Mouse (Mus musculus): Measurements from ENCODE around the gene Eif4enif1.
"Not testable (repeated sequence)": the region's sequence is repeated elsewhere in the genome, so short reads cannot be mapped to it uniquely, and the experiment has no call there.

Gene Eif4enif1

DNA sequence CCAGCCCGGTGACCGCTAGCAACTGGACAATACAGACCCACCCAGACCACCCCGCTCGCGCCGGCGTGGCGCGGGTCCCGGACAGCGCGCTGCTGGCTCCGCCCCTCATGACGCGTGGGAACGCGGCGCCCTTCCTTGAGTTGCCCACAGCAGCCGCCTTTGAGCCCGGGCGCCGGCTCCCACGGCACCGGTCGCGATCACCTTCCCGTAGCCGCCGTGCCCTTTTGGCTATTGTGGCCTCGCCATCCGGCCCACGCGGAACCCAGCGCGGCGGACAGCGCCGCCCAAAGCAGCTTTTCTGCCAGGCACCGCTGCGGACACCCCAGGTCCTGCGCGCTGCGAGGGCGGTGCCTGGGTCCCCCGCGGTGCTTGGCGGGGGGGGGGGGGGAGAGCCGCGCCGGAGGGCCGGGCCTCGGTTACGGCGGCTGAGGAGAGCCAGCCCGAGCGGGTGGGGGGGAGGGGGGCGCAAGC lies at the start of gene Eif4enif1:
TSS of gene Eif4enif1 (plus strand) at position 162 of the 471 bp plus-strand sequence.
- DNase-seq: peak; percentile 87 to 88

- DNase-seq: peak; percentile 39 to 46
Measured at GRCm38 (mm10) chr11:3153666-3154397, 48.4 kb upstream of the Eif4enif1 start.

DNA sequence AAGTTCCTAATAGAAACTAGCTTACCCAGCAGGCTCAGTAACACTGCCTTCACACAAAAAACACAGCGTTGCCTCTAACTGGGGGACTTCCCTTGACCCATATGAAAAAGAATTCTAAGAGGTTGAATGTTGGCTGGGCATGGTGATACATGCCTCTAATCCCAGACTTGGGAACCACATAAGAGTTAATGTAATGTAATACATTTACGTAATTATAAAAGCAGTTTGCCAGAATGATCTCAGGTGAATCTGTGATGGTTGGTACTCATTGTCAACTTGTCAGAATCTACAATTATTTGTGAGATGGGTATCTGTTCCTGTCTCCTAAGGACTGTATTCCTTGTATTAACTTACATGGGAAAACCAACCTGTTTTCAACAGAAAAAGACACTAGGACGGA lies 45.2 kb upstream of the Eif4enif1 start:
- DNase-seq: not testable (repeated sequence)

- DNase-seq: not testable (repeated sequence)
Measured at GRCm38 (mm10) chr11:3157996-3158395, 44.2 kb upstream of the Eif4enif1 start.

- DNase-seq: not testable (repeated sequence)
Measured at GRCm38 (mm10) chr11:3158800-3159199, 43.4 kb upstream of the Eif4enif1 start.

DNA sequence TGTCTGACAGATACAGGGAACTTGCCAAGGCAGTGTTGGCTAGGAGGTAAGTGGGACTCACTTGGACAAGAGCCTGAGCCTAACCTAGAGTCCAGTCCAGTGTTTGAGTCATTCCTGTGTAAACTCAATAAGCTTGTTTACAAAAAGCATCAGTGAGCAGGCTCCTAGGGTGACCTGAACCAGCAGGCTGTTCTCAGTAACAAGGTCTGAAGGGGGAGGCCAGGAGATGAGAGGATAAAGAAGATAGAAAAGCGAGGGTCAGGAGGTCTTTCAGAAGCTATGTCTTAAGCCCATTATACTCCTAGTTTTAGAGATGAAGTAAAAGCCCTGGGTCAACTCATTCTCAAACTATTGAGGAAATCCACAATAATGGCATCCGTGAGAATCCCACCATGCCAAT lies 40.8 kb upstream of the Eif4enif1 start:
- DNase-seq: peak; percentile 33 to 49

GRCm38 (mm10) chr11:3162236-3162897 lies 39.8 kb upstream of the Eif4enif1 start:
- peak; percentile 45 to 51 for DNase-seq

DNA sequence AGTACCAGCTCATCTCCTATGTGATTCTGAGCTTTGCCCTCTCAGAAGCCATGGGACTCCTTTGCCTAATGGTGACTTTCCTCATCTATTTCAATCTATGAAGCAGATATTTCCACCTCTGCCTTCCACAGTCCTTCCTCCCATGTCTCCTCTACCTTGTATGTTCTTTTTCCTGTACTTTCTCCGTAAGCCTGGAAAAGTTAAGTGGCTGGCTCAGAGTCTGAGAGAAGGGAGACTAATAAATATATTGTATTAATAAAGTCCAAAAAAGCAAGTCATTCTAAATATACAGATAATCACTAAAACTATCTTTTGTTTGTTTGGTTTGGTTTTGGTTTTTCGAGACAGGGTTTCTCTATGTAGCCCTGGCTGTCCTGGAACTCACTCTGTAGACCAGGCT lies 39.1 kb upstream of the Eif4enif1 start:
- not testable (repeated sequence) for DNase-seq

DNA sequence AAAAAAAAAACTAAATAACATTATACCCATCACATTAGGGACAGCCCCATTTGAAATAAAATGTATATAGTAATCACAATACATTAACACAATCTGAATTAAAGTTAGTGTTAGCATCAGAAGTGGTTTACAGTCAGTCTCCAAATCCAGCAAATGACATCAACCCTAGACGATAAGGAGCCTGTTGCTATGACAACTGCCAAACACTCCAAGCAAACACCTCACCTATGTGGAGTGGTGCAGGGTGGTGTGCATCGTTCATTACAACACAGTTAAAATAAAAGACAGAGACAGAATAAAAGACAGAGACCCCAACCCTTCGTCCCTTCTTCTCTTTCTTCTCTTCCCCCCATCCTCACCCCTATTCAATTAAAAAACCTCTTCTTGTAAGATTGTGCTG lies 38.5 kb upstream of the Eif4enif1 start:
- not testable (repeated sequence) for DNase-seq

- DNase-seq: not testable (repeated sequence)
Measured at GRCm38 (mm10) chr11:3165210-3165782, 36.9 kb upstream of the Eif4enif1 start.

- not testable (repeated sequence) for DNase-seq
Measured at GRCm38 (mm10) chr11:3166321-3166720, 35.9 kb upstream of the Eif4enif1 start.

DNA sequence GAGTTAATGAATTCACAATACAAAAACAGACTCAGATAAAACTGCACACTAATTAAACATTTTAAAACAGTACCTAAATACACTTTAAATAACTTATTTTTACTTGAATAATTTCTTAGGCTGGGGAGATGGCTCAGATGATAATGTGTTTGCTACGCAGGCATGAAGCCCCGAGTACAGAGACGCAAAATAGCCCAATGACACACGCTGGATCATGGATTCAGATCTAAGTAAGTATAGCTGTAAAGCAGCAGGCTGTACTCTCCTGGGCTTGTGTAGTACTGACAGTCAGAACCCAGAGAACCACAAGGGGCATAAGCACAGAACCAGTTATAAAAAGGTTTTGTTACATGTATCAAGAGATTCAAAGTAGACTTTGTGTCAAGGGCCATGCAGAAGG lies 35.1 kb upstream of the Eif4enif1 start:
- DNase-seq: not testable (repeated sequence)

- peak in 1 of 2 experiments; percentile 30 for DNase-seq
Measured at GRCm38 (mm10) chr11:3167571-3168001, 34.6 kb upstream of the Eif4enif1 start.

- DNase-seq: peak; percentile 35 to 40
Measured at GRCm38 (mm10) chr11:3169042-3169441, 33.1 kb upstream of the Eif4enif1 start.

GRCm38 (mm10) chr11:3171931-3172330 lies 30.3 kb upstream of the Eif4enif1 start:
- DNase-seq: peak; percentile 41 to 45

DNA sequence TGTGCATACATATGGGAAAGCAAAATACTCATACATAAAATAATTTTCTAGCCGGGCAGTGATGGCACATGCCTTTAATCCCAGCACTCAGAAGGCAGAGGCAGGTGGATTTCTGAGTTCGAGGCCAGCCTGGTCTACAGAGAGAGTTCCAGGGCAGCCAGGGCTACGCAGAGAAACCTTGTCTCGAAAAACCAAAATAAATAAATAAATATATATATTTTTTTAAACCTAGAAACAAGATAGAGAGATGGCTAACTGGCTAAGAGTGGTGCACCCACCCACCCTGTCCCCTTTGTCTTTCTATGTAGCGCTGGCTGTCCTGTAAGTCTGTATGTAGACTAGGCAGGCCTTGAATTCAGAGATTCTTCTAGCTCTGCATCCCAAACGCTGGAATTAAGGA lies 29.7 kb upstream of the Eif4enif1 start:
- not testable (repeated sequence) for DNase-seq

GRCm38 (mm10) chr11:3173425-3174318 lies 28.5 kb upstream of the Eif4enif1 start:
- DNase-seq: peak; percentile 54 to 57

- peak; percentile 28 to 29 for DNase-seq
Measured at GRCm38 (mm10) chr11:3178968-3179725, 23.0 kb upstream of the Eif4enif1 start.

DNA sequence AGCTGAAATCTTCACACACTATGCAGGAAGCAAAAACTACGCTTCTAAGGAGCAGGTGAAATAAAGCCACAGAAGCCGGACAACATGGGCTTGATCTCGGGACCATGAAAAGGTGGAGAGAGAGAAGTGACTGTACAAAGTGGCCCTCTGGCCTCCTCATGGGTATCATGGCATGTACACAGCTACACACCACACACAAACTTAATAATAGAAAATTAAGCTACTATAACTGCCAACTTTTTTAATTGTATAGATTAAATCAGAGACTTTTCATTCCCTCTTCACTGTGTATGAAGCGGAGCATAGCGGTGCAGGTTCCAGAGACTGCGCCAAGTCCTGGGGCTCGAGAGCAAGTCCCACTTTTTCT lies 22.5 kb upstream of the Eif4enif1 start:
- DNase-seq: peak; percentile 13 to 29

- DNase-seq: not testable (repeated sequence)
Measured at GRCm38 (mm10) chr11:3180510-3181160, 21.6 kb upstream of the Eif4enif1 start.

DNA sequence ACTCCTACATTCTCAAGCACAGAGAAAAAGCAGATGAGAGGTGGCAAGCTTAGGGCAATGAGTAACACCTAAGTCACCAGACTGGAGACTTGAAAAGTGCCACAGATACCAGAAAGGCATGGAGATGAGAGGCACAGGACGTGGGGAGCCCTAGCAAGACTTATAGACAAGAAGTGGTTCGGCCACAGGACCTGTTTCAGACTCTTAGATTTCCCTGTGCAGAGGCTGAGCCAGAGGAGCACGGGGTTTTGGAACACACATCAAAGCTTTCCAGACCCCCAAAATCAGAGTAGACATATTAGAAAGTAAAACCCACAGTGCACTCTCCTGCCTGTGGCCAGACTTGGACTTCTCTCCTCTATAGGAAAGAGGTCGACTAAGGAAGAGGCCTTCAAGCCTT lies 20.9 kb upstream of the Eif4enif1 start:
- DNase-seq: peak; percentile 63 to 64
